Mouse (Mus musculus): ENCODE measurements around the gene Arg1. TPM values are rescaled to one million over a fixed set of nuclear protein-coding genes. Genes with fewer than 3 reads are reported as not detected.
A peak's percentile ranks its signal among the peaks of the same experiment; 100 is the strongest.

Gene Arg1
- total and polyA plus RNA-seq, 3 experiments: 0.26 TPM; not detected in 2

- TF ChIP-seq BHLHE40 (IDR thresholded peaks at IDR 0.05; ENCODE audit: borderline replicate concordance, low read depth, low read length): no peak
These were observed 25.3 kb upstream of the Arg1 start (continued) for GRCm38 (mm10) chr10:24952549-24952948.

GRCm38 (mm10) chr10:24951575-24951974 lies 24.3 kb upstream of the Arg1 start:
- Histone ChIP-seq H3K36me3 (ENCODE audit: control insufficient read depth in 1 of 2, insufficient read depth in 2 of 2, low read length in 2 of 2) (peaks cover 0 to 5% of the 10 kb centered on the region in 2 experiments; a peak in 2 of 4 replicates), H3K9ac (ENCODE audit: control insufficient read depth, low read depth, low read length, poor library complexity, severe bottlenecking) (no peak overlapping the region), H3K9me3 (replicated peaks; ENCODE audit: insufficient read depth, low read length) (no peaks in the 10 kb centered on the region), H3K4me1 (ENCODE audit: control insufficient read depth in 1 of 2, insufficient read depth in 2 of 2, low read length in 2 of 2) (peaks cover 5 to 18% of the 10 kb centered on the region in 2 experiments; a peak in 3 of 4 replicates), H3K4me3 (ENCODE audit: control insufficient read depth in 1 of 2, insufficient read depth in 1 of 2, low read depth in 2 of 2, low read length in 2 of 2) (no peak overlapping the region), H3K27me3 (ENCODE audit: control insufficient read depth in 1 of 2, insufficient read depth in 2 of 2, low read length in 2 of 2) (no peaks in the 10 kb centered on the region), H3K79me2 (ENCODE audit: control insufficient read depth, insufficient read depth, low read length, poor library complexity) (no peaks in the 10 kb centered on the region), H3K27ac (ENCODE audit: control insufficient read depth, low read depth, low read length) (no peak overlapping the region)
- DNase-seq (ENCODE audit: low read depth, low spot score): no peak
- TF ChIP-seq CTCF (IDR thresholded peaks at IDR 0.05 in 2 of 3, conservative IDR thresholded peaks at IDR 0.05 in 1 of 3; ENCODE audit: control insufficient read depth in 1 of 3, insufficient read depth in 1 of 3, low read depth in 2 of 3, low read length in 3 of 3, poor library complexity in 1 of 3, severe bottlenecking in 1 of 3): no peak
- no peak for TF ChIP-seq ZNF384 (IDR thresholded peaks at IDR 0.05; ENCODE audit: low read depth, low read length)
- no peak for TF ChIP-seq GATA1 (IDR thresholded peaks at IDR 0.05; ENCODE audit: low read depth, low read length)
- TF ChIP-seq TAL1 (IDR thresholded peaks at IDR 0.05; ENCODE audit: low read length): no peak
- no peak for TF ChIP-seq POLR2A (IDR thresholded peaks at IDR 0.05; ENCODE audit: control insufficient read depth in 1 of 2, insufficient read depth in 1 of 2, low read depth in 1 of 2, low read length in 2 of 2, poor library complexity in 1 of 2)
- no peak for TF ChIP-seq POLR2AphosphoS2 (IDR thresholded peaks at IDR 0.05; ENCODE audit: low read length)
- TF ChIP-seq USF1 (IDR thresholded peaks at IDR 0.05; ENCODE audit: low read depth, low read length): no peak
- TF ChIP-seq RAD21 (IDR thresholded peaks at IDR 0.05; ENCODE audit: low read depth, low read length): no peak
- no peak for TF ChIP-seq SIN3A (IDR thresholded peaks at IDR 0.05; ENCODE audit: low read length)
- TF ChIP-seq JUND (IDR thresholded peaks at IDR 0.05; ENCODE audit: low read depth, low read length): no peak
- TF ChIP-seq NELFE (IDR thresholded peaks at IDR 0.05; ENCODE audit: low read depth, low read length): no peak
- TF ChIP-seq E2F4 (IDR thresholded peaks at IDR 0.05; ENCODE audit: borderline replicate concordance, low read depth, low read length): no peak
- TF ChIP-seq MXI1 (IDR thresholded peaks at IDR 0.05; ENCODE audit: low read depth, low read length): no peak
- TF ChIP-seq HCFC1 (IDR thresholded peaks at IDR 0.05; ENCODE audit: low read depth, low read length): no peak
- no peak for TF ChIP-seq ETS1 (IDR thresholded peaks at IDR 0.05; ENCODE audit: low read depth, low read length)
- no peak for TF ChIP-seq TBP (IDR thresholded peaks at IDR 0.05; ENCODE audit: low read depth, low read length)

GRCm38 (mm10) chr10:24950223-24950622 lies 22.9 kb upstream of the Arg1 start:
- Histone ChIP-seq H3K4me3 (ENCODE audit: control insufficient read depth in 1 of 2, insufficient read depth in 1 of 2, low read depth in 2 of 2, low read length in 2 of 2) (no peak overlapping the region), H3K4me1 (ENCODE audit: control insufficient read depth in 1 of 2, insufficient read depth in 2 of 2, low read length in 2 of 2) (peaks cover 5 to 18% of the 10 kb centered on the region in 2 experiments; a peak in 3 of 4 replicates), H3K27me3 (ENCODE audit: control insufficient read depth in 1 of 2, insufficient read depth in 2 of 2, low read length in 2 of 2) (no peaks in the 10 kb centered on the region), H3K27ac (ENCODE audit: control insufficient read depth, low read depth, low read length) (no peak overlapping the region), H3K9ac (ENCODE audit: control insufficient read depth, low read depth, low read length, poor library complexity, severe bottlenecking) (no peak overlapping the region), H3K9me3 (replicated peaks; ENCODE audit: insufficient read depth, low read length) (no peaks in the 10 kb centered on the region), H3K79me2 (ENCODE audit: control insufficient read depth, insufficient read depth, low read length, poor library complexity) (no peaks in the 10 kb centered on the region), H3K36me3 (ENCODE audit: control insufficient read depth in 1 of 2, insufficient read depth in 2 of 2, low read length in 2 of 2) (peaks cover 0 to 5% of the 10 kb centered on the region in 2 experiments; a peak in 2 of 4 replicates)
- TF ChIP-seq EP300 (IDR thresholded peaks at IDR 0.05; ENCODE audit: low read depth in 1 of 2, low read length in 2 of 2) (peak; percentile 14 to 54; a peak in 2 of 4 replicates), ETS1 (IDR thresholded peaks at IDR 0.05; ENCODE audit: low read depth, low read length) (peak; percentile 18; the same call in 1 of the 2 replicates), MAX (IDR thresholded peaks at IDR 0.05; ENCODE audit: low read length) (no peak)
- DNase-seq (ENCODE audit: low read depth, low spot score): peak; percentile 37

Data from MEL (cell line).